Mouse (Mus musculus) heart, adult 2 months (tissue): ENCODE results near the gene Sorl1. TPM values are rescaled to one million over a fixed set of nuclear protein-coding genes. Genes with fewer than 3 reads are reported as not detected.

Source experiments
- DNase-seq, 2 experiments: peaks; one replicate each; pipeline ENCODE4 v3.0.0; 2021
- H3K27ac ChIP-seq: fragments of 200-600 bp; 2 replicates; pipeline ENCODE4 v1.8.1; 2022
- H3K27me3 ChIP-seq: fragments of 200-500 bp; 2 replicates; pipeline ENCODE4 v1.6.1; 2012; ENCODE audit warnings: mild to moderate bottlenecking, low read length, inconsistent platforms, mixed read lengths; ENCODE audit not compliant: control insufficient read depth, insufficient read depth
- H3K36me3 ChIP-seq: fragments of 200-500 bp; 2 replicates; pipeline ENCODE4 v1.6.1; 2012; ENCODE audit warnings: low read length, inconsistent platforms; ENCODE audit not compliant: control insufficient read depth, insufficient read depth
- H3K4me1 ChIP-seq: fragments of 200-500 bp; 2 replicates; pipeline ENCODE4 v1.6.1; 2011; ENCODE audit warnings: low read length; ENCODE audit not compliant: control insufficient read depth, insufficient read depth
- H3K4me3 ChIP-seq: fragments of 200-600 bp; 2 replicates; pipeline ENCODE4 v1.8.1; 2022
- H3K79me2 ChIP-seq: fragments of 200-500 bp; replicated peaks from 2 replicates; pipeline ENCODE4 v1.6.1; 2012; ENCODE audit warnings: mild to moderate bottlenecking, inconsistent platforms, low read length, moderate library complexity, mixed read lengths; ENCODE audit not compliant: control insufficient read depth, insufficient read depth
- H3K9ac ChIP-seq: fragments of 200-500 bp; 2 replicates; pipeline ENCODE4 v1.6.1; 2012; ENCODE audit warnings: low read depth, mild to moderate bottlenecking, control low read depth, inconsistent platforms, low read length, mixed read lengths
- CTCF ChIP-seq: fragments of 200-600 bp; IDR thresholded peaks from 2 replicates; pipeline ENCODE4 v1.8.1; 2022; ENCODE audit warnings: antibody characterized with exemption, mild to moderate bottlenecking, moderate library complexity
- EP300 ChIP-seq: fragments of 200-500 bp; IDR thresholded peaks from 2 replicates; pipeline ENCODE4 v1.6.1; 2011; ENCODE audit warnings: low read depth, low read length, control low read depth; ENCODE audit not compliant: insufficient read depth
- POLR2A ChIP-seq: fragments of 200-500 bp; IDR thresholded peaks from 2 replicates; pipeline ENCODE4 v1.6.1; 2011; ENCODE audit warnings: mild to moderate bottlenecking, low read depth, low read length, control low read depth; ENCODE audit not compliant: insufficient read depth
- WGBS: fragments of 180-500 bp; shearing (Covaris S2); methylation state at CpG from one replicate; pipeline ENCODE4 v1.1.7; 2018; 5-methylcytosine and 5-hydroxymethylcytosine counted together
- intact Hi-C: fragments of 180-260 bp; cut with DNase I; formaldehyde crosslinking; loops from one replicate; pipeline ENCODE4 v1.15.1; 2025
- polyA plus RNA-seq: library from polyadenylated mRNA; depleted of rRNA; stranded (reverse); fragments of >200 nt; gene quantifications from 2 replicates; pipeline ENCODE4 v1.2.3, GENCODE M21; 2012
- total RNA-seq, 2 experiments: library from RNA; stranded (reverse); gene quantifications; 2 replicates each; pipeline ENCODE4 v1.2.3; 2021

The Sorl1 gene
- total and polyA plus RNA-seq, 3 experiments: 13.4 to 16.0 (median 14.1) TPM

DNA sequence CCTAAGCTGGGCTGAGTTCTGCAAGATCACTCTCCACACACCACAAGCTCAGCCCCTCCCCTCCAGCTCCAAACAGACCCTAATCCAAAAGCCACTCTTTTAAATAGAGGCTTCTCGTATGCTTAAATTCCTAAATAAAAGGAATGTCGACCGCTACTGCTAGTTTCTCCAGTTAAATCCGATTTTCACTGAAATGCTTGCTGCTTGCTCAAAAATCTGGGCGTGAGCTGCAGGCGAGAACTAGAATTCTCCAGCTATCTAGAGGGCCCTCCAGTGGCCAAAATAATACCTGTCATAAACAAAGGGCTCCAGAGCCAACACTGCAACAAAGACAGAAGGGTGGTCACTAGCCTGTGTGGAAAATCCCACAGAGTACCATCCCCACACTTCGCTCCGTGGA is 170.6 kb downstream of the Sorl1 start:
- Histone ChIP-seq H3K4me3 (no peak overlapping the region), H3K79me2 (no peaks in the 10 kb centered on the region), H3K4me1 (peaks cover 10% of the 10 kb centered on the region), H3K27me3 (no peaks in the 10 kb centered on the region), H3K9ac (no peak overlapping the region; the same call in 1 of the 2 replicates), H3K36me3 (no peaks in the 10 kb centered on the region), H3K27ac (peak overlapping the region; percentile 18; the same call in 1 of the 2 replicates)
- peak; percentile 88 for TF ChIP-seq CTCF
- no peak for TF ChIP-seq EP300
- intact Hi-C loops: loop anchor here (5.0 kb wide), 2 partner anchors 576 to 746 kb away; no protein-coding TSS in a partner anchor
- peak; percentile 45 to 58 for DNase-seq
- 14% methylated on average over 8 of the region's 8 CpGs for WGBS

DNA sequence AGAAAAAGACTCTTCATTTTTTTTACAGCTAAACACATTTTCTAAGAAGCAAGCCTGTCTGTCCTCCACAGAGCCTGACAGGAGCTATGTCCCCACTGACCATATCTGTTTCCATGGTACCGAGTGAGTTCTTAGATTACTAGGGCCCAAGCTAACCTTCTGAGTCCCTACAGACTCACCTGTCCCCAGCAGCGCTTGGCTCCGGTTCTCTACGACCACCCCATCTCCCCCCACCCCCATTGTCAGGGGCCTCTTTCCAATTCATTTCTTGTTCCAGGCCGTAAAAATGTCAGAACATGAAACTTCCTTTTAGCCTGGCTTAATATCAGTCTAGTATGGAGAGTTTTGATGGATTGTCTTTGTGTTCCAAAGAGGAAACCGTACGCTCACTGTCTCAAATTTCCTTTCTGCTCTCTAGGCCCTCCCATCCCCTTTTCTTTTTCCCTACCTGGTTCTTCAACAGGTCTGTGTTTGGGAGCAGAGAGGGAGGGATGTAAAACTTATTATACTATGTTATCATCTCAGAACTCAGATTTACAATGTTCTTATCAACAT is 171.4 kb downstream of the Sorl1 start:
- intact Hi-C loops: loop anchor here (5.0 kb wide), 2 partner anchors 575 to 745 kb away; no protein-coding TSS in a partner anchor
- H3K36me3 ChIP-seq: no peaks in the 10 kb centered on the region
- TF ChIP-seq CTCF: no peak
- no peak for TF ChIP-seq EP300
- no peak for TF ChIP-seq POLR2A
- H3K9ac ChIP-seq: no peak overlapping the region
- H3K27me3 ChIP-seq: no peaks in the 10 kb centered on the region
- no peak overlapping the region for H3K4me3 ChIP-seq
- 82% methylated on average over 7 of the region's 7 CpGs for WGBS
- no peaks in the 10 kb centered on the region for H3K79me2 ChIP-seq
- no peak for DNase-seq
- H3K27ac ChIP-seq: no peak overlapping the region; the same call in 1 of the 2 replicates
- peaks cover 10% of the 10 kb centered on the region for H3K4me1 ChIP-seq

GRCm38 (mm10) chr9:41951472-41952129 is 172.5 kb downstream of the Sorl1 start:
- no peak for TF ChIP-seq CTCF
- no peak for TF ChIP-seq POLR2A
- no peak for TF ChIP-seq EP300
- intact Hi-C loops: loop anchor here (1.0 to 5.0 kb wide), 6 partner anchors 61 to 744 kb away; no protein-coding TSS in a partner anchor
- Histone ChIP-seq H3K4me1 (peaks cover 10% of the 10 kb centered on the region), H3K27ac (peak overlapping the region; percentile 99), H3K4me3 (peak overlapping the region; percentile 54), H3K79me2 (no peaks in the 10 kb centered on the region), H3K9ac (peak overlapping the region; percentile 67), H3K27me3 (no peaks in the 10 kb centered on the region), H3K36me3 (no peaks in the 10 kb centered on the region)
- 12% methylated on average over 16 of the region's 16 CpGs for WGBS
- no peak for DNase-seq

DNA sequence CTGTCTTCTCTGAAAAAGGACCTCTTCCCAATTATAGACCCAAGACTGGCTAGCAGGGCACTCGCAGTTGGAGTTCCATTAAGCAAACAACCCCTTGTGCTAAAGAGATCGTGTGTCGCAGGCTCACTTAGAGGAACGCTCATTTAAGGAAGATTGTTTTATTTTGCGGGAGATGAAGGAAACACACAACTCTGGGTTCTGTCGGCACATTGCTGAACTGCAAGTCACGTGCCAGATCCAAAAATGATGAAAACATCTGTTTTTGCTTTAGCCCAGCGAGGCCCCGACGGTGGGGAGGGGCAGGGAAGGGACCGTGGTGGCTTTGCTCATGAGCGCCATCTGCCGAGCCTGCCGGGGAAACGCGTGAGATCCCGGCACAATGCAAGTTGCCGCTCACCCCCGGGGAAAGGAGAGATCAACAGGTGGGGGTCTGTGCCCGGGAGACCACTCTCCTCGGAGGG is 173.1 kb downstream of the Sorl1 start:
- peaks cover 10% of the 10 kb centered on the region for H3K4me1 ChIP-seq
- peak overlapping the region; percentile 99 for H3K27ac ChIP-seq
- no peaks in the 10 kb centered on the region for H3K27me3 ChIP-seq
- peak overlapping the region; percentile 54 for H3K4me3 ChIP-seq
- DNase-seq: peak; percentile 91 to 94
- no peaks in the 10 kb centered on the region for H3K79me2 ChIP-seq
- intact Hi-C loops: loop anchor here (1.0 to 5.0 kb wide), 7 partner anchors 60 to 744 kb away; no protein-coding TSS in a partner anchor
- no peaks in the 10 kb centered on the region for H3K36me3 ChIP-seq
- 0% methylated on average over 21 of the region's 21 CpGs for WGBS
- TF ChIP-seq CTCF: peak; percentile 71
- TF ChIP-seq POLR2A: peak; percentile 75
- TF ChIP-seq EP300: peak; percentile 83
- H3K9ac ChIP-seq: peak overlapping the region; percentile 69

GRCm38 (mm10) chr9:41950109-41950990 is 173.7 kb downstream of the Sorl1 start:
- H3K27ac ChIP-seq: peak overlapping the region; percentile 99
- DNase-seq: peak; percentile 93 to 96
- intact Hi-C loops: loop anchor here (1.0 to 5.0 kb wide), 4 partner anchors 60 to 743 kb away; no protein-coding TSS in a partner anchor
- peaks cover 10% of the 10 kb centered on the region for H3K4me1 ChIP-seq
- peak overlapping the region; percentile 69 for H3K9ac ChIP-seq
- no peaks in the 10 kb centered on the region for H3K36me3 ChIP-seq
- 10% methylated on average over 34 of the region's 34 CpGs for WGBS
- peak overlapping the region; percentile 54 for H3K4me3 ChIP-seq
- H3K27me3 ChIP-seq: no peaks in the 10 kb centered on the region
- H3K79me2 ChIP-seq: no peaks in the 10 kb centered on the region
- TF ChIP-seq POLR2A (0 out of 2 replicates have a peak, but pooled peaks have one; percentile 21), CTCF (peak; percentile 73), EP300 (peak; percentile 83; the same call in 1 of the 2 replicates)
